Mouse (Mus musculus): ENCODE results near the gene Sept10. TPM values are rescaled to one million over a fixed set of nuclear protein-coding genes. Genes with fewer than 3 reads are reported as not detected.

The Sept10 gene
- total and polyA plus RNA-seq, 3 experiments, result not detected

DNA sequence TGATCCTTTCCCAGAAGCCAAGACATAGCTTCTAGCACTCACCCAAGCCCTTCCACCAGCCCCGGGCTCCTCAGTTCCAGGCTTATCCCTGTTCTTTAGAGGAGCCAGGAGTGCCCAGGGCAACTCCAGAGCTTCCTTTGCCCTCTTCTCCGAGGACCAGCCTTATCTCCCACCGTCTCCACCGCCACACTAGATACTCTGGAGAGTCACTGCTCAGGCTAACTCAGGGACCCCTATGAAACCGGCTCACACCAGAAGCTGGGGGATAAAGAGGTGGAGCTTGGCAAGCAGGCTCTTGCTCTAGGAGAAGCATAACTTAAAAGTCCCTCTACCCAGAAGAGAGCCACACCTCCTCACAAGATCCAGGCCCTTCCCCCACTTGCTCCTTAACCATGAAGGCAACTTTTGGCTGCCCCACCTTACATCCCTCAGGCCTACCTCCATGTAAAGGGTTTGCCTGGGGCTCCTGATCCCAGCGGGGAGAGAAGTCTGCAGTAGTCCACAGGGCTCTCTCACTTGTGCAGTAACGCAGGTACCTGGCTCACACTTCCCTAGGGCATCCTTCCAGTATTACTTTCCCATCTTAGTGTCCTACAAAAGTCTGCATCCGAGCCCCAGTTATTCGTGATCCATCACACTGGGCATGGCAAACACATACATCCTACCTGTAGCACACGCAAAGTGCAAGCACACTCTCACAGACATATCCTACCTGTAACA lies 70.5 kb downstream of the Sept10 start:
- Histone ChIP-seq H3K79me2 (ENCODE audit: control insufficient read depth, insufficient read depth, low read length, poor library complexity) (no peaks in the 10 kb centered on the region), H3K27me3 (ENCODE audit: control insufficient read depth in 1 of 2, insufficient read depth in 2 of 2, low read length in 2 of 2) (peaks cover 0 to 4% of the 10 kb centered on the region in 2 experiments; a peak in 1 of 4 replicates), H3K9me3 (replicated peaks; ENCODE audit: insufficient read depth, low read length) (no peaks in the 10 kb centered on the region), H3K9ac (ENCODE audit: control insufficient read depth, low read depth, low read length, poor library complexity, severe bottlenecking) (no peak overlapping the region), H3K36me3 (ENCODE audit: control insufficient read depth in 1 of 2, insufficient read depth in 2 of 2, low read length in 2 of 2) (no peaks in the 10 kb centered on the region), H3K4me3 (ENCODE audit: control insufficient read depth in 1 of 2, insufficient read depth in 1 of 2, low read depth in 2 of 2, low read length in 2 of 2) (no peak overlapping the region), H3K4me1 (ENCODE audit: control insufficient read depth in 1 of 2, insufficient read depth in 2 of 2, low read length in 2 of 2) (no peaks in the 10 kb centered on the region), H3K27ac (ENCODE audit: control insufficient read depth, low read depth, low read length) (no peak overlapping the region)
- DNase-seq (ENCODE audit: low read depth, low spot score), result no peak
- TF ChIP-seq ETS1 (IDR thresholded peaks at IDR 0.05; ENCODE audit: low read depth, low read length) (no peak), NRF1 (IDR thresholded peaks at IDR 0.05; ENCODE audit: insufficient read depth, low read depth, low read length, poor library complexity, severe bottlenecking) (no peak), MYC (IDR thresholded peaks at IDR 0.05; ENCODE audit: low read depth, low read length) (no peak), GATA1 (IDR thresholded peaks at IDR 0.05; ENCODE audit: low read depth, low read length) (no peak), UBTF (IDR thresholded peaks at IDR 0.05; ENCODE audit: borderline replicate concordance, insufficient read depth, low read depth, low read length) (no peak)

DNA sequence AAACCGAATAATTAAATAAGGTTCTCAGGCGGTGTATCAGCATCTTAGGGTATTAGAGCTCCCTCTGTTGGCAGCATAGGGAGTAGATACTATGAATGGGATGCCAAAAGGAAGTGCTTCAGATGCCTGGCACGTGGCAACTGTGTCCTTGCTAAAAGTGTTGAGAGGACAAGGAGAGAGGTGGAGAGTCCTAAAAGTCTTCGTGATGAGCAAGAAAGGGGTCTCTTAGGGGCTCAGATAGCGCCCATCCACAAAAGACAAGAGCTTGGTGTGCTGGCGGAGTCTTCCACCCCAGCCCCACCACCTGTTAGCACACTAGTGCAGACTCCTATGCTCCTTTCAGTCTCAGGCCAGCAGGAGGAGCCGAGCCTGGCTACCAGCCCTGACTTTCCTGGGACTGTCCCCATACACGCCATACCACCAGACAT lies 71.7 kb downstream of the Sept10 start:
- no peak overlapping the region for H3K9ac ChIP-seq (ENCODE audit: control insufficient read depth, low read depth, low read length, poor library complexity, severe bottlenecking)
- H3K79me2 ChIP-seq (ENCODE audit: control insufficient read depth, insufficient read depth, low read length, poor library complexity), result no peaks in the 10 kb centered on the region
- no peaks in the 10 kb centered on the region for H3K4me1 ChIP-seq (ENCODE audit: control insufficient read depth in 1 of 2, insufficient read depth in 2 of 2, low read length in 2 of 2)
- TF ChIP-seq BHLHE40 (IDR thresholded peaks at IDR 0.05; ENCODE audit: borderline replicate concordance, low read depth, low read length), result peak; percentile 56; the same call in 1 of the 2 replicates
- TF ChIP-seq E2F4 (IDR thresholded peaks at IDR 0.05; ENCODE audit: borderline replicate concordance, low read depth, low read length), result no peak
- peak; percentile 58 for TF ChIP-seq SMC3 (IDR thresholded peaks at IDR 0.05; ENCODE audit: low read depth, low read length)
- TF ChIP-seq UBTF (IDR thresholded peaks at IDR 0.05; ENCODE audit: borderline replicate concordance, insufficient read depth, low read depth, low read length), result no peak
- TF ChIP-seq NELFE (IDR thresholded peaks at IDR 0.05; ENCODE audit: low read depth, low read length), result no peak
- no peak for TF ChIP-seq GATA1 (IDR thresholded peaks at IDR 0.05; ENCODE audit: low read depth, low read length)
- peak; percentile 41; the same call in 1 of the 2 replicates for TF ChIP-seq USF1 (IDR thresholded peaks at IDR 0.05; ENCODE audit: low read depth, low read length)
- TF ChIP-seq KAT2A (conservative IDR thresholded peaks at IDR 0.05; ENCODE audit: low read depth, low read length), result no peak
- TF ChIP-seq ZKSCAN1 (IDR thresholded peaks at IDR 0.05; ENCODE audit: low read depth, low read length), result no peak
- TF ChIP-seq RAD21 (IDR thresholded peaks at IDR 0.05; ENCODE audit: low read depth, low read length), result peak; percentile 54
- peak; percentile 68; the same call in 1 of the 2 replicates for TF ChIP-seq MYC (IDR thresholded peaks at IDR 0.05; ENCODE audit: low read depth, low read length)
- no peak for TF ChIP-seq POLR2AphosphoS5 (IDR thresholded peaks at IDR 0.05; ENCODE audit: borderline replicate concordance, low read depth, low read length)
- no peak for TF ChIP-seq ZNF384 (IDR thresholded peaks at IDR 0.05; ENCODE audit: low read depth, low read length)
- TF ChIP-seq MAX (IDR thresholded peaks at IDR 0.05; ENCODE audit: low read length), result peak; percentile 59; the same call in 1 of the 2 replicates
- peak; percentile 34 to 70 (median 67) for TF ChIP-seq CTCF (IDR thresholded peaks at IDR 0.05 in 2 of 3, conservative IDR thresholded peaks at IDR 0.05 in 1 of 3; ENCODE audit: control insufficient read depth in 1 of 3, insufficient read depth in 1 of 3, low read depth in 2 of 3, low read length in 3 of 3, poor library complexity in 1 of 3, severe bottlenecking in 1 of 3)
- TF ChIP-seq CHD1 (IDR thresholded peaks at IDR 0.05; ENCODE audit: low read depth, low read length), result no peak
- TF ChIP-seq ZC3H11A (IDR thresholded peaks at IDR 0.05; ENCODE audit: low read depth, low read length), result peak; percentile 33; the same call in 1 of the 2 replicates
- TF ChIP-seq HCFC1 (IDR thresholded peaks at IDR 0.05; ENCODE audit: low read depth, low read length), result no peak
- no peak overlapping the region for H3K27ac ChIP-seq (ENCODE audit: control insufficient read depth, low read depth, low read length)
- peak; percentile 57 for DNase-seq (ENCODE audit: low read depth, low spot score)
- H3K4me3 ChIP-seq (ENCODE audit: control insufficient read depth in 1 of 2, insufficient read depth in 1 of 2, low read depth in 2 of 2, low read length in 2 of 2), result no peak overlapping the region
- H3K9me3 ChIP-seq (replicated peaks; ENCODE audit: insufficient read depth, low read length), result no peaks in the 10 kb centered on the region
- H3K36me3 ChIP-seq (ENCODE audit: control insufficient read depth in 1 of 2, insufficient read depth in 2 of 2, low read length in 2 of 2), result no peaks in the 10 kb centered on the region
- H3K27me3 ChIP-seq (ENCODE audit: control insufficient read depth in 1 of 2, insufficient read depth in 2 of 2, low read length in 2 of 2), result peaks cover 0 to 4% of the 10 kb centered on the region in 2 experiments; a peak in 1 of 4 replicates
